Mouse (Mus musculus): ENCODE results near the gene Igf2r.
A peak's percentile ranks its signal among the peaks of the same experiment; 100 is the strongest.

Igf2r gene

GRCm38 (mm10) chr17:12751641-12752040 is 17.8 kb downstream of the Igf2r start:
- DNase-seq (ENCODE audit: extremely low read depth, insufficient read length, low spot score) = no peak

- DNase-seq (ENCODE audit: extremely low read depth, insufficient read length, low spot score) = peak; percentile 27
These were observed 18.2 kb downstream of the Igf2r start for GRCm38 (mm10) chr17:12751218-12751617.

DNA sequence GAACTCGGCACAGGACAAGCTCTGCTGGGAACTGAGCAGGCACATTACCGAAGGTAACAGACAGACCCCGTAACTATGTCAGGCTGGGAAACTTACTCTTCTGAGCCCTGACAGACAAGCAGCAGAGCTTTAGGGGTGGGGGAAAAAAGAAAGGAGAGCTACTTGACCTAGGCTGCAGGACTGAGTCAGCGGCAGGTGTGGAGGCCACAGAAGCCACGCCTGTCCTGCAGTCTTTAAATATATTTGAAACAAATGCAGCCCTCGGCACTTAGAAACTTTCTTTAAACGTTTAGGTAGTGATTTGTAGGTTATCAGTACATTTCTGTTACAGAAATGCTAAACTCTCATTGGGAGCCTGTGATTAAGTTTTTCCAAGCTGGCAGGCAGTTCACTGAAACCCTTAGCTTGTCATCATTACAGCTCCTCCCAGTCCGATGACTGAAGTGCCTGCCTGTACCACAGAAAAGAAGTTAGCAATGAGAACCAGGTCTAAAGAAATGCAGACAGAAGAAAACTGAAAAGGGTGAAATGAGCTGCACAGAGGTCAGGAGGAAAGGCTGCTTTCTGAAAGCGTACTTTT is 18.8 kb downstream of the Igf2r start:
- DNase-seq (ENCODE audit: extremely low read depth, insufficient read length, low spot score) = no peak

GRCm38 (mm10) chr17:12749421-12750367 is 19.8 kb downstream of the Igf2r start:
- no peak for DNase-seq (ENCODE audit: extremely low read depth, insufficient read length, low spot score)

- DNase-seq (ENCODE audit: extremely low read depth, insufficient read length, low spot score) = no peak
These were observed 23.7 kb downstream of the Igf2r start for GRCm38 (mm10) chr17:12745761-12746160.

DNA sequence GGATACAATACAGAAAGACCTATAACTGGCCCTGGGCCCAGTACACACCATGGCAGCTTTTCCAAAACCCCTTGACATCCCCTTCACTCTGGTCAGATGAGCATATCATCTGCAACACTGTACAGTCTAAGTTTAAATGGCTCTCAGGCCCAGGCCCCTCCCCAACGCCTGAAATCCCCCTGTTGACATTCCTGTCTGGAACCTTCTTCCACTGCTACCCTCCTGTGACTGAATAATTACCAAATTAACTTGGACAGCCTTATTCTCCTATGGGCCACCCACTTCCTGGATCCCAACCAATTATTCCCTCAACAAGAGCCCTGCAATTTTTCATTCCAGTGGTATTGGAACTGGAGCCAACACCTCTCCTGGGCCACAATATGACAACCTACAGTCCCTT is 25.4 kb downstream of the Igf2r start:
- peak; percentile 23 for DNase-seq (ENCODE audit: extremely low read depth, insufficient read length, low spot score)

DNA sequence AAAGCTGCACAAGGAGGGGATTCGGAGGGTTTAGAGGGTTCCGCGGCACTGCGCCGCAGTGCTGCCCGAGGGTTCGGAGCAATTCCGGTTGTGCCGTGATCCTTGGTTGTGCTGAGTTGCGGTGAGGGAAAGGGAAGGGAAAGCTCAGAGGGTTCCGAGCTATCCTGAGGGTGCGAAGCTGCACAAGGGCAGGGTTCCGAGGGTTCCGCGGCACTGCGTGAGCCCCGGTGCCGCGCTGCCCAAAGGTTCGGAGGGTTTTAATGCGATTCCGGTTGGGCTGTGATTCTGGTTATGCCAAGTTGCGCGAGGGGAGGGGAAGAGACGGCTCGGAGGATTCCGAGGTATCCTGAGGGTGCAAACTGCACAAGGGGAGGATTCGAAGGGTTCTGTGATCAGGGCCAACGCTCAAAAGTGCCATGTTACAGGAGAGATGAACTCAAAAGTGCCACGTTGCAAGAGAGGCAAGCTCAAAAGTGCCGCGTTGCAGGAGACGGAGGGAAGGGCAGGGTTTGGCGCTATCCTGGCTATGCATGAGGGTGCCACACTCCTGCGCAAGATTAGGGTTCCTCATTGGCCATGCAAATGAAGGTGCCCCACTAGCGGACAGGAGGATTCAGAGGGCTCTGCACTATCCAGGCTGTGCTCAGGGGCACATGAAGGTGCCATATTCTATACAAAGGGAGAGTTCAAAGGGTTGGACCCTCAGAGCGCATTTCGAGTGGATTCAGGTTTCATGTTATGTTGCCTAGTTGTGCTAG is 27.1 kb downstream of the Igf2r start:
- peak; percentile 21 for DNase-seq (ENCODE audit: extremely low read depth, insufficient read length, low spot score)

- DNase-seq (ENCODE audit: extremely low read depth, insufficient read length, low spot score) = no peak
These were observed 28.1 kb downstream of the Igf2r start for GRCm38 (mm10) chr17:12741218-12741968.

DNA sequence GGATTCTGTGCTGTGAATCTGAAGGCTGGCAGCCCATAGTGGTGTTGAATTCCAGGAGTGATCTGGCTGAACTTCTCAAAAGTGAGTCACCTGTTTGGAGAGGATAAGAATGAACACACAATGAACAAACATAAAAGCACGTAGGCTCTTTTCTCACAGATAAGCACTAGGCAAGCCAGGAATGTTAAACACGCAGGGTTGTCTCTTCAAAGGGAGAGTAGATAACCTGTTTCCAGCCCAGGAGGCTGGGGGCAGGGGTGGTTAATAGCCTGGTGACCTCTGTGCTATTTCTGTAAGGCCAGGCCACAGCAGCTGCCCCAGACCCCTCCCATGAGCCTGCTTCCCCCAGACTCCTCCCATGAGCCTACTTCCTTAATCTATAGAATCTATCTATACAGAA is 29.1 kb downstream of the Igf2r start:
- no peak for DNase-seq (ENCODE audit: extremely low read depth, insufficient read length, low spot score)

- DNase-seq (ENCODE audit: extremely low read depth, insufficient read length, low spot score) = no peak
These were observed 29.9 kb downstream of the Igf2r start for GRCm38 (mm10) chr17:12739516-12739915.

DNA sequence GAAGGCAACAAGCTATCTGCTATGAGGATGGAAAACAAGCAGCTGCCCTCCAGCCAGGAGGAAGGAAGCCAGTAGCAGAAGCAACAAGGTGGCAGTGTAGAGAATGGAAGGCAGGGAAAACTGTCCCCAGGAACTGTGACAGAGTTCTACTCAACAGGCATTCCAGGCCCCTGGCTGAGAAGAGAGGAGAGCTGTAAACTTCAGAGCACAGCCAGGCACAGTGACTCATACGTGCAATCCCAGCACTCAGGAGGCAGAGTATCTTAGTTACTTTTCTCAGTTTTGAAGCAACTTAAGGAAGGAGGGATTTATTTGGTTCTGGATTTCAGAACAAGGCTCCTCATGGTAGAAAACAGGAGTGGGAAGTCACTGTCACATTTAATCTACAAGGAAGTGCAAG is 31.5 kb downstream of the Igf2r start:
- no peak for DNase-seq (ENCODE audit: extremely low read depth, insufficient read length, low spot score)

GRCm38 (mm10) chr17:12734205-12734857 is 35.1 kb downstream of the Igf2r start:
- no peak for DNase-seq (ENCODE audit: extremely low read depth, insufficient read length, low spot score)

GRCm38 (mm10) chr17:12733128-12733527 is 36.3 kb downstream of the Igf2r start:
- DNase-seq (ENCODE audit: extremely low read depth, insufficient read length, low spot score) = no peak

- no peak for DNase-seq (ENCODE audit: extremely low read depth, insufficient read length, low spot score)
These were observed 40.9 kb downstream of the Igf2r start for GRCm38 (mm10) chr17:12728536-12728935.

- no peak for DNase-seq (ENCODE audit: extremely low read depth, insufficient read length, low spot score)
These were observed 41.7 kb downstream of the Igf2r start for GRCm38 (mm10) chr17:12727748-12728147.

DNA sequence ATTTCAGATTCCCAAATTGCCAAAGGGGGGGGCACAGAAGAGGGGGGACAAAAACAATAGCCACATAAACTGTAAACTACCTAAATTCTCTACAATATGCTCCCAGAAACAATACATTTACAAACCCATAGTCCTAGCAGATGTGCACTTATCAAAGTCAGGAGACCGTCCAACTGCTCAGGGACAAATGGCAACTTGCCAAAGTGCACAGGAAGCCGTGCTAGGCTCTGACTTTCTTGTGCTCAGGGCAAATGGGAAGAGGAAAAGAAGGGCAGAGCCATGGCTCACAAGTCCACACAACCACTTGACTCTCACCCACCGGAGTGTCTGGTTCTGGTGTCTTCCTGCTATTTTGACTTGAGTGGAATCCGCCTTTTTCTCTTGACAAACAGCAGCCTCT is 43.6 kb downstream of the Igf2r start:
- no peak for DNase-seq (ENCODE audit: extremely low read depth, insufficient read length, low spot score)

- peak; percentile 54 for DNase-seq (ENCODE audit: extremely low read depth, insufficient read length, low spot score)
These were observed 44.4 kb downstream of the Igf2r start for GRCm38 (mm10) chr17:12724767-12725744.

GRCm38 (mm10) chr17:12723986-12724766 is 45.3 kb downstream of the Igf2r start:
- DNase-seq (ENCODE audit: extremely low read depth, insufficient read length, low spot score) = peak; percentile 54
